Mouse (Mus musculus): ENCODE measurements around the gene Smarcal1. TPM values are rescaled to one million over a fixed set of nuclear protein-coding genes. Genes with fewer than 3 reads are reported as not detected.

Gene Smarcal1
- total and polyA plus RNA-seq, 2 experiments from 2014 or later = 21.6 to 49.5 TPM

DNA sequence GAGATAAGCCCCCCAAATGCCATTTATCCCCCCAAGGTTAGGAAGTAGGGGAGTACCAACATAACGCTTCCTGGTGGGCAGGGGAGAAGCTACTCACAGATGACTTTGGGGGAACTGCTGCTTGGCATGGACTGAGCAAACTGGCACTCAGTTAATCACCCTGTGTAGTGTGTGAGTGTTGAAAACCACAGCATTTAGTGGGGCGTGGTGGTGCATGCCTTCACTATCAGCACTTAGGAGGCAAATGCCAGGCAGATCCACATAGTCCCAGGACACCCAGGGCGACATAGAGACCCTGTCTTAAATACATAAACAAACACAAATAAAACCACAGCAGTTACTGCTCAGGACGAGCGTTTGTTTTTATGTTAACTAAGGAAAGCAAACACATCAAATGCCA is 19.1 kb downstream of the Smarcal1 start:
- no peak for ATAC-seq (ENCODE audit: low FRiP score)
- peaks cover 54% of the 10 kb centered on the region for H3K36me3 ChIP-seq (ENCODE audit: insufficient read depth, low read length)

DNA sequence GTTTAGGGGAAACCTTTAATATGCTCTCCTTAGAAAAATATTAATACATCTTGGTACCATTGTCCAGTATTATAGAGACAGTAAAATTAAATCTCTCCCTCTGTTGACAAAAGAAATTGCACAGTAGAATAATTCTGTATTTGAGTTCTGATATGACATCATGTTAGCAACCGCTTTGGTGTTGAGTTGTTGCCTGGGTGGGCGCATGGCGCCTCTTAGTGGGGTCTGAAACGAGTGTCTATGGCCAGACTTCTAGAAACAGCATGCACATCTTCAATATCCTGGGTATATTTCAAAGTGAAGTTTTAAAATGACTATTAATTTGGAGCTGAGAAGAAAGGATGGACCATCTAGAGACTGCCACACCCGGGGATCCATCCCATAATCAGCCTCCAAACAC is 19.8 kb downstream of the Smarcal1 start:
- Histone ChIP-seq H3K27ac (ENCODE audit: low read depth, low read length) (no peak overlapping the region), H3K36me3 (ENCODE audit: insufficient read depth, low read length) (peaks cover 51% of the 10 kb centered on the region), H3K9me3 (ENCODE audit: low read length) (no peaks in the 10 kb centered on the region), H3K4me1 (ENCODE audit: insufficient read depth, low read length) (no peaks in the 10 kb centered on the region), H3K27me3 (ENCODE audit: insufficient read depth, low read length) (no peaks in the 10 kb centered on the region), H3K4me3 (ENCODE audit: low read depth, low read length) (no peak overlapping the region), H3K4me2 (ENCODE audit: low read depth, low read length, poor library complexity, severe bottlenecking) (no peak overlapping the region), H3K9ac (replicated peaks; ENCODE audit: low read length, poor library complexity, severe bottlenecking) (no peak overlapping the region)
- ATAC-seq (ENCODE audit: low FRiP score) = no peak
- 92% methylated on average over 5 of the region's 5 CpGs for WGBS
- no peak for DNase-seq (ENCODE audit: low spot score)
- TF ChIP-seq CTCF (IDR thresholded peaks at IDR 0.05) = peak; percentile 43; the same call in 1 of the 2 replicates

More for the DNA sequence above, 19.1 kb downstream of the Smarcal1 start:
- DNase-seq (ENCODE audit: low spot score) = no peak
- H3K27me3 ChIP-seq (ENCODE audit: insufficient read depth, low read length) = no peaks in the 10 kb centered on the region
- H3K9me3 ChIP-seq (ENCODE audit: low read length) = no peaks in the 10 kb centered on the region
- no peak overlapping the region for H3K27ac ChIP-seq (ENCODE audit: low read depth, low read length)
- H3K4me3 ChIP-seq (ENCODE audit: low read depth, low read length) = no peak overlapping the region
- 91% methylated on average over 5 of the region's 5 CpGs for WGBS
- no peak overlapping the region for H3K4me2 ChIP-seq (ENCODE audit: low read depth, low read length, poor library complexity, severe bottlenecking)
- H3K4me1 ChIP-seq (ENCODE audit: insufficient read depth, low read length) = no peaks in the 10 kb centered on the region
- no peak overlapping the region for H3K9ac ChIP-seq (replicated peaks; ENCODE audit: low read length, poor library complexity, severe bottlenecking)
- TF ChIP-seq CTCF (IDR thresholded peaks at IDR 0.05) = no peak

DNA sequence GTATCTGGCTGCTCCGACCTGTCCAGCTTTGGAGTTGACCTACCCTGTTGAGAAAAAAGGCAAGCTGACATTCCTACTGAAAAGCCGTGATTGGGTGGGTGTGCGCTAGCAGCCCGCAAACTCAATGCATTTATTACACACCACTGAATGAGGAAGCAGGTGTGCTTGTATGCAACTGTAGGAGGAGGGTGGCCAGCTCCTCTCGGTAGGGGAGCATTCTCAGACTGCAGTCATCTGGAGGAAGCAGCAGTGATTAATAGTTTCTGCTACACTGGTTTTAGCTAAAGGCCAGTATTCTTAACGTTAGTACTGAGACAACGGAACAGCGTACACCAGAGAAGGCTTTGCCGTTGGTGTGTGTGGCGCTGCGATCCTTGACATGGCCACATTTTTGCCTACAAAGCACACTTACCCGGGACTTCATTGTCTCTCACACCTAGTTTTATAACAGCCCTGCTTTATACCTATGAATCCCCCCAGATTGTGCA is 23.2 kb downstream of the Smarcal1 start:
- Histone ChIP-seq H3K4me1 (ENCODE audit: insufficient read depth, low read length) (no peaks in the 10 kb centered on the region), H3K27me3 (ENCODE audit: insufficient read depth, low read length) (no peaks in the 10 kb centered on the region), H3K4me2 (ENCODE audit: low read depth, low read length, poor library complexity, severe bottlenecking) (no peak overlapping the region), H3K9me3 (ENCODE audit: low read length) (no peaks in the 10 kb centered on the region), H3K4me3 (ENCODE audit: low read depth, low read length) (no peak overlapping the region), H3K36me3 (ENCODE audit: insufficient read depth, low read length) (peaks cover 45% of the 10 kb centered on the region), H3K27ac (ENCODE audit: low read depth, low read length) (no peak overlapping the region), H3K9ac (replicated peaks; ENCODE audit: low read length, poor library complexity, severe bottlenecking) (no peak overlapping the region)
- ATAC-seq (ENCODE audit: low FRiP score) (no peak), DNase-seq (ENCODE audit: low spot score) (peak; percentile 20)
- TF ChIP-seq CTCF (IDR thresholded peaks at IDR 0.05) = no peak
- 85% methylated on average over 12 of the region's 12 CpGs for WGBS

DNA sequence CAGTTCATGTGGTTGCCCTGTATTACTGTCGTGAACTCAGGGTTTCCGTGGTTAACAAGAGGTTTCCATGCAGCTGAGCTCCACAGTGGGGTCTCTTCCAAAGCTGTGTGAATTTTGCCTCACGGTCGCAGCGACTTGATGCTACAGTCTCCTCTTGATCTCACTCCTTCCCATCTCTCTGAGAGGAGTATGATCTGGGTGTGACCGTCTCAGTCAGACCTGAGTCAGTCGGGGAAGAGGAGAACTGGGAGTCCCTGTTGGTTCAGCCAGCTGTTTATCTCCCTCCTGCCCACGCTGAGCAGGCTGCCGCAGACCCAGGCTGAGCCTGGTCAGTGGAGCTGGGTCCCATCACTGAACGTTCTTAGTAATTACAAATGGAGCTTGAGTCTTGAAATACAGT is 26.1 kb downstream of the Smarcal1 start:
- TF ChIP-seq CTCF (IDR thresholded peaks at IDR 0.05) = no peak
- Histone ChIP-seq H3K27me3 (ENCODE audit: insufficient read depth, low read length) (no peaks in the 10 kb centered on the region), H3K9me3 (ENCODE audit: low read length) (no peaks in the 10 kb centered on the region), H3K36me3 (ENCODE audit: insufficient read depth, low read length) (peaks cover 55% of the 10 kb centered on the region), H3K4me3 (ENCODE audit: low read depth, low read length) (no peak overlapping the region), H3K4me2 (ENCODE audit: low read depth, low read length, poor library complexity, severe bottlenecking) (no peak overlapping the region), H3K27ac (ENCODE audit: low read depth, low read length) (no peak overlapping the region), H3K4me1 (ENCODE audit: insufficient read depth, low read length) (no peaks in the 10 kb centered on the region), H3K9ac (replicated peaks; ENCODE audit: low read length, poor library complexity, severe bottlenecking) (no peak overlapping the region)
- ATAC-seq (ENCODE audit: low FRiP score) (no peak), DNase-seq (ENCODE audit: low spot score) (no peak)
- WGBS = 88% methylated on average over 10 of the region's 10 CpGs

DNA sequence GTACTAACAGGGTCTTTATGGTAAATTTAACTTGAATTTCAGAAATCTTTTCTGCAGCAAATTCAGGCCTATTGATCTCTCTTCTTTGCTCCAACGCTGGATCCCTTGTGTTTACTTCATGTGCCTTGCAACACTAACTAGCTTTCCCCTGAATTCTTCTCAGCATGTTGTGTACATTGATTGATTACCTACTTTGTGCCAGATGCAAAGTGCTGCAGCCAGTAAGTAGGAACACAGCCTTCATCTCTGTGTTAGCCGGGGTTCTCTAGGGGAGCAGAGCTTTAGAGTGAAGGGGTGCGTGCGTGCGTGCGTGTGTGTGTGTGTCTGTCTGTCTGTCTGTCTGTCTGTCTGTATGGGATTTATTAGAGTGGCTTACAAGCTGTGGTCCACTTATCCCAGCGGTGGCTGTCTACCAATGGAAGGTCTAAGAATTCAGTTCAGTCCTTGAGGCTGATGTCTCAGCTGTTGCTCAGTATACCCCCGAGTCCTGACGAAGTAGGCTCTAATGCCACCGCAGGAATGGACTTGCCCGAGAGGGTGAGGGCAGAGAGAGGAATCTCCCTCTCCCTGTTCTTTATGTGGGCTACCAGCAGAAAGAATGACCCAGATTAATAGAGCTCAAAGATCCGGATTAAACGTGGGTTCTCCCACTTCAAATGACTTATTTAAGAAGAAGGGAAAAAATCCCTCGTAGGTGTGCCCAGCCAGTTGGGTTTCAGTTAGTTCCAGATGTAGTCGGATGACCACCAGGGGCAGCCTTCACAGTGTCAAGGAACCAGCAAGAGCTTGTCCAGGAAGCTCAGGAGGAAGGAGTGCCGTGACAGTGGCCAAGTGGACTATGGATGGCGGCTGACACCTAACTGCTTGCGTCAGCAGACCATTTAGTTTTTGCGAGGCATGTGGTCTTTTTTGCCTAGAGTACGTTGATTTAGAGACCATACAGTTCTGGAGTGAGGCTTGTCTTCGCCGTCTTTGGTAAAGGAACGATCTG is 27.1 kb downstream of the Smarcal1 start:
- ATAC-seq (ENCODE audit: low FRiP score) = no peak
- peak; percentile 59 for TF ChIP-seq CTCF (IDR thresholded peaks at IDR 0.05)
- Histone ChIP-seq H3K27me3 (ENCODE audit: insufficient read depth, low read length) (no peaks in the 10 kb centered on the region), H3K4me2 (ENCODE audit: low read depth, low read length, poor library complexity, severe bottlenecking) (no peak overlapping the region), H3K4me3 (ENCODE audit: low read depth, low read length) (no peak overlapping the region), H3K36me3 (ENCODE audit: insufficient read depth, low read length) (peaks cover 65% of the 10 kb centered on the region), H3K9ac (replicated peaks; ENCODE audit: low read length, poor library complexity, severe bottlenecking) (no peak overlapping the region), H3K9me3 (ENCODE audit: low read length) (no peaks in the 10 kb centered on the region), H3K27ac (ENCODE audit: low read depth, low read length) (no peak overlapping the region), H3K4me1 (ENCODE audit: insufficient read depth, low read length) (no peaks in the 10 kb centered on the region)
- 91% methylated on average over 23 of the region's 23 CpGs for WGBS
- peak; percentile 47 for DNase-seq (ENCODE audit: low spot score)

DNA sequence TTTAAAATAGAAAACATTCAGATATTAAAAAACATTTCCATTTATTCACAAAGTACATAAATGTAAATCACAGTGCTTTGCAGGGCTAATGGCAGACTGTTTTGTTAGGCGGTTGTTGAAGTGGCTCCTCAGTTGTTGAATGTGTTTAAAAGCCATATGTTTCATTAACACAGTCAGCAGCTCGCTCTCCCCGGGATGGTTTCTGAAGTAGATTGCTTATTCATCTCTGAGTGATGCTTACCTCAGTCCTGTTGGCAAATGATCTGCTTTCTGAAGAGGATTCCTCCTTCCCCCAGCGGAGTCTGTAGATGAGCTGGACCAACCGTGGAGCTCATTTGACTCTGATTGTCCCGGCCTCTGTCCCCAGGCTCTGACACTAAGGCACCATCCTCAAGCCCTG is 29.1 kb downstream of the Smarcal1 start:
- no peak for ATAC-seq (ENCODE audit: low FRiP score)
- TF ChIP-seq CTCF (IDR thresholded peaks at IDR 0.05) = no peak

More for the DNA sequence above, 29.1 kb downstream of the Smarcal1 start:
- Histone ChIP-seq H3K27me3 (ENCODE audit: insufficient read depth, low read length) (no peaks in the 10 kb centered on the region), H3K27ac (ENCODE audit: low read depth, low read length) (no peak overlapping the region), H3K4me3 (ENCODE audit: low read depth, low read length) (no peak overlapping the region), H3K9ac (replicated peaks; ENCODE audit: low read length, poor library complexity, severe bottlenecking) (no peak overlapping the region), H3K4me1 (ENCODE audit: insufficient read depth, low read length) (no peaks in the 10 kb centered on the region), H3K36me3 (ENCODE audit: insufficient read depth, low read length) (peaks cover 68% of the 10 kb centered on the region), H3K4me2 (ENCODE audit: low read depth, low read length, poor library complexity, severe bottlenecking) (no peak overlapping the region), H3K9me3 (ENCODE audit: low read length) (no peaks in the 10 kb centered on the region)
- DNase-seq (ENCODE audit: low spot score) = no peak
- 89% methylated on average over 6 of the region's 6 CpGs for WGBS
